Mouse (Mus musculus): ENCODE data around the gene Il3. TPM values are rescaled to one million over a fixed set of nuclear protein-coding genes. Genes with fewer than 3 reads are reported as not detected.
"Not testable (repeated sequence)": the region's sequence is repeated elsewhere in the genome, so short reads cannot be mapped to it uniquely, and the experiment has no call there.

The Il3 gene
- total RNA-seq (2021) = not detected

DNA sequence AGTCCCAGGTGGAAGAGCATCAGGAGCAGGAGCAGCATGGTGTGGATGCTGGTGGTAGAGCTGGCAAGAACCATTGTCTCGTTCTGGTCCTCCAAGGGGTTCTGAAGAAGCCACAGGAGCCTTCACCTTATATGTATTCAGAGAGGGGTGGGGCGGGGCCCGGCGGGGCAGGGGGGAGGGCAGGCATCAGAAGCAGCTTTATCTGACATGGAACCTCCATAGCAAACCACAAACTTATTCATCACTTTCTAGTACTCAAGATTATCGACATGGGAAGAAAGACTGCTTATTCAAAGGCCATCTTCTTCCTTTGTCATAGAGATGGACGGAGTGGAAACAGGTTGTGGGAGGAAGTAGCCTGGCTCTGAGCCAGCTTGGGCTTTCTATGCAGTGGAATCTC lies at the start of gene Il3:
Il3 (minus strand) TSS at position 101 of the 400 bp plus-strand sequence.
- DNase-seq = no peak
- intact Hi-C loops (cut with DNase I) = no loop called here

DNA sequence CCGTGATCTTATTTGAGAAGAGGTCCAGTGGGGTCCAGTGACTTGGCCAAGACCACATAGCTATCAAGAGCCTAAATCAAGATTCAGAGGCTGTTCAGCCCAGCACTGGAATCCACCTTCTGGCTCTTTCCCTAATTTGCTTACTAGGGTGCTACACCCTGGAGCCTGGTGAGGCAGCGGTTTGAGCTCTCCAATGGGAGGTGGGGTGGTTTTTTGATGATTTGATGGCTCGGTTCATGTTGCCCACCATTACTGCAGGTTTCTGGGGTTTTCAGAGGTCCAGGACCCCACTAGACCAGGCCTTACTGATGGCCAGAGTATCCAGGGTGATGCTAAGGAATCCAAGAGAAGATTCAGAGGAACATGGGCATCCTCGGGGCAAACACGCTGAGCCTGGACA lies 48.3 kb upstream of the Il3 start:
- DNase-seq = no peak
- intact Hi-C loops (cut with DNase I) = no loop called here

DNA sequence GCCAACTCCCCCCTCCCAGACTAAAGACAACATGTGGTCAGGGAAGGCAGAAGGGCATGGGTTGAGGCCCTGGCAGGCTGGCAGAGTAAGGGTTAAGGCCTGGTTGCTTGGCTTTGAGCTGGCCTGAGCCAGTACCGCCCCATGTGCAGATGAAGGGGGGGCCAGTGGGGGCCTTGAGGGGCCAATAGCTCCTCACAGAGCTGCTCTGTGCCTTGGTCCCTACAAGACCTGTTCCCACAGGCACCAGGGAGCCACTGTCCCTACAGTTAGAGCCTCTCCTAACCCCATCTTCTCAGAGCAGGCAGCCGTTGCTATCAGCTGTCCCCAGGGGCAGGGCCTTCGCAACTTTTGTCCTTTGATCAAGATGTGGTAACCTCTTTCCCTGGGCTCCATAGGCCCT lies 47.7 kb upstream of the Il3 start:
- intact Hi-C loops (cut with DNase I) = no loop called here
- DNase-seq = no peak

DNA sequence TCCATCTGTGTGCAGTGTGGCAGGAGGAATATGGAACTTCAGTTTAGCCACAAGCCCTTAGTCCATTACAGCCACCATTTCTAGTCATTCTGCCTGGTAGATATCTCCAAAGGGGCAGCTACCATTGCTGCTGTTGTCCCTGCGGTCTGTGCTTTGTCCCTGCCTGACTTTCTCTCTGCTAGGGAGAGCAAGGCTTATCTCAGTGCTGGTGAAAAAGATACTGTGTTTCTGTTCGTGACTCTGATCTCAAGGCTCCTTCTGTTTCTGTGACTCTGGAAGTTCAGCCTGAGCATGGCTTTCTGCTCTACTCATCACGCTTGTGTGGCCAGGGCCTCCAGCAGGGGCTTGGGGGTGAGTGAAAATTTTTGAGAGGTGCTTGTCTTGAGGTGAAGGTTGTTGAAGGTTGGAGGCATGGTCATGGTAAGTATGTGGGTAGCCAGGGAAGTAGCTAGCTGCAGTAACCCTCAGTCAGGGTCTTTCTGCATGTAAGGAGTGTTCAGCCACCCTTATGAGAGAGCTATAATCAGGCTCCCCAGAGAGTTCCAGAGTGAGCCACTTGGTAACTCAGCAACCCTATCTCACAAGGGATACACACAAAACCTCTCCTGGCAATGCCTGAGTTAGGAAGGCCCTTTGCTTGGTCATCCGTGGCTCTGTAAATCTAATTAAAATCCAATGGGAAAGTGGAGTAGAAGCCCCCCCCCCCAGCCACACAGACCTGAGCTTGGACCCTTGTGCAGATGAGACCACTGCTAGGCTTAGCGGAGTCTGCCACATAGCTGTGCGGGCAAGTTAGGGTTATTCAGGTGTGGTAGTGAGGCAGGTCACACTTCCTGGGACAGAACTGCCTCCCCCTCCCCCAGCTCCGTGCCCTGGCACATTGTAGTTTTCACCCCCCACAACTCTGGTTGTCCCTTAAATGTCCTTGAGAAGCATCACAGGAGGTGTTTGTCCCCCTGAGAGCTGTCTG lies 46.6 kb upstream of the Il3 start:
- peak in 1 of 2 experiments; percentile 11 for DNase-seq
- intact Hi-C loops (cut with DNase I) = no loop called here

DNA sequence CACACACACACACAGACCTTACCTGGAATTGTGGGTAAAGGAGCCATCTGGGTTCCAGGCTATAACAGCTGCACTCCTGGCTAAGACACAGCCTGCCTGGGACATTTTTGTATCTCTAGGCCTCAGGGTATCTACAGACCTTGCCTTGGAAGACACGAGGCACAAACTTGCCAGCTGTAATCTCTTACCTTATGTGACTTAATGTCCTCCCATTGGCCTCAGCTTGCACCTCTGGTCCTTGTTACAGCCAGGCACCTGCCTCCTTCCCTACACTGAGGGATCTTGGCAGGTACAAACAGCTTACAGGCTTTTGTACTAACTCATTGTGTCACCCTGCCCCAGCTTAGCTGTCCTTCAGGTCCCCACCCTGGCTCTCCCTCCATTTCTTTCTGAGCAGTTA lies 45.5 kb upstream of the Il3 start:
- intact Hi-C loops (cut with DNase I) = no loop called here
- DNase-seq = no peak

DNA sequence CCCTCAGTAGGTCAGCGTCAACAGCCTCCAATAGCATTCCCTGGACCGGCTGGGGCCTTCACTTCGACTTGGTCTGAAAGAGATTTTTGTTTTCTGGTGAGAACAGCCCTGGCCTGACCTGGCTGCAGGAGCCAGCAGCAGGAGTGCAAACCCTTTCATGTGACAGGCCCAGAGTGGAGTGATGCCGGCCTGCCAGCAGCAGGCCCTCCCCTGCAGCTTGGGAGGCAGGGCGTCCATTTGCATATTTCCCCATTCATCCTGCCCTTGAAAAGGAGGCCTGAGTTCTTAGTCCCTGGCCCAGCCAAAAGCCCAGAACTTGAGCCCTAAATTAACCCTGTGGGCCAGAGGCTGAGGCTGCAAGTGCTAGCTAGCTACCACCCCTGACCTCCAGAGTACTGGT lies 44.9 kb upstream of the Il3 start:
- DNase-seq = peak; percentile 27 to 30
- intact Hi-C loops (cut with DNase I) = no loop called here

DNA sequence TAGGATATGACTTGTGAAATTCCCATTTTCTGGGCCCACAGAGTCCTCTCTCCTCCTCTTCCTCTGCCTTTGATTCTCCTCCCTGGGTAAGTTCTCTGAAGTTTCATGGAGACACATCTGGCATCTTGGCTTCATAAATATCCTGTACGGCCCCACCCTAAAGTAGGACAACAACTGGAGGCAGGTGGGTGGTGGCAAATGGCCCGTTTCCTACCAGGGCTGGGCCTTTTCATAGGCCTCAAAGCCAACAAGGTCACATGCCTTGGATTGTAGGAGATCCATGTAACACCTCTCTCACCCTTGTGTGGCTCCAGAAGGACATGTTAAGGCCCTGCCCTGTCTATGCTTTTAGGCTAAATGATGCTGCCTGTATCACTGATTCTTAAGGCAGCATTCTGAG lies 43.5 kb upstream of the Il3 start:
- DNase-seq = no peak
- intact Hi-C loops (cut with DNase I) = no loop called here

DNA sequence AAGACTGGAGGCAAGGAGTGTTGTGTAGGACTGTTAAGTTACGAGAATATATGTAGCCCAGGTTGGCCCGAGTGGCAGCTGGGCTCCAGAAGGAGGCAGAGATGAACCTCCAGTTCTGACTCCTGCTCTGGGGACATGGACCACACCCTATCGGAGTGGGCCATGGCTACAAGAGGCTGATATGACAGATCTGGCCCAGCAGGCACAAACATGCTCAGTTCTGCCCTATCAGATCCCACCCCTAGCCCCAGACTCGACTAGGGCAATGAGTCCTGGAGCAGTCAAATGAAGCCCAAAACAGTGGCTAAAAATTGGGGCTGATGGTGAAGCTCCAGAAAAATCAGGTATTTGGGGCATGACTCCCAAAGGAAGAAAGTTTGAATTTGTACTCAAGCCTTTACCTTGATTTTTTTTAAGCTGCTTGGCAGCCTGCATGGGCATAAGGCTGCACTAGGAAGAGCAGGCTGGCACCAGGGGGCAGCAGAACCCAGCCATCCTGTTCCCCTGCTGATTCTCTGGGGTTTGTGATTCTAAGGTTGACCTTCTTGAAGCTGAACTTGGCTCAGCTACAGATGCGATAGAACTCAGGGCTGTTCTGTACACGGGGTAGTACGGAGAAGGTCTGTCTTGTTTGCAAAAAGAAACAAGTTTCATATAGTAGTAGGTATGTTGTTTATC lies 40.2 kb upstream of the Il3 start:
- intact Hi-C loops (cut with DNase I) = loop anchor here (1.0 to 5.0 kb wide), 4 partner anchors 47 to 228 kb away; no protein-coding TSS in a partner anchor
- peak; percentile 60 to 74 for DNase-seq

DNA sequence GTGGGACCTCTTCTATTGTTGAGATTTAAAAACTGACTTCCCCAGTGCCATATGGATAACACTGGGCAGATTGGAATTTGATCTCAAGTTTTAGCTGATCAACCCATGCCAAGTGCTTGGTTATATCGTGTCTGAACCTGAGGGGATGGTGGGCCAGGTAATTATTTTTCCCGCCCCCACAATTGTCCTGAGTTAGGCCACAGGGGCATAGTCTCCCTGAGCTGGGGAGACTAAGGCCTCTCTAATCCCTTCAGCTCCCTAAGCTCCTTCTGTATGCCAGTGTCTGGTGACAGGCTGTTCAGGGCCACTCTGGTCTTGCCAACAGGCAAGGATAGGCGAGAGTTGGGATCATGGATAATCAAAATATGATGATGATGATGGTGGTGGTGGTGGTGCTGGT lies 38.3 kb upstream of the Il3 start:
- intact Hi-C loops (cut with DNase I) = loop anchor here (5.0 kb wide), 1 partner anchor 172 kb away; no protein-coding TSS in a partner anchor

DNA sequence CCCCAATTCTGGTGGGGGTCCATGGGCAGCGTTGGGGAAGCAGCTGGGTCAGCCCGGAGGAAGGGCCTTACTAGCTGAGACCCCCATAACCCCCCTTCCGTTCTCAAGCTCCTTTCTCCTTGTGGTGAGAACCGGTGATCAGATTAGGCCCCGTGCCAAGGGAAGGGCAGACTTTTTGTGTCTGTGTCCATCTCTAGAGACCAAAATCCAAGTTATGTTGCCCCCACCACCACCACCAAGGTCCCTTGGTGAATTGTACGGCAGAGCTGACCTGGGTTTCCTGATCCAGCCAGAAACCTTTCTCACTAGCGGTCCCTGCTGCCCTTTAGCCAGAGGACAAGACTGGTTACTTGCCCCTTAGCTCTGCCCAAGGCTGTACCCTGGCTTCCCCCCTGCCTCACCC lies 37.4 kb upstream of the Il3 start:
- no peak for DNase-seq
- intact Hi-C loops (cut with DNase I) = no loop called here

More for the DNA sequence above, 38.3 kb upstream of the Il3 start:
- DNase-seq = no peak

DNA sequence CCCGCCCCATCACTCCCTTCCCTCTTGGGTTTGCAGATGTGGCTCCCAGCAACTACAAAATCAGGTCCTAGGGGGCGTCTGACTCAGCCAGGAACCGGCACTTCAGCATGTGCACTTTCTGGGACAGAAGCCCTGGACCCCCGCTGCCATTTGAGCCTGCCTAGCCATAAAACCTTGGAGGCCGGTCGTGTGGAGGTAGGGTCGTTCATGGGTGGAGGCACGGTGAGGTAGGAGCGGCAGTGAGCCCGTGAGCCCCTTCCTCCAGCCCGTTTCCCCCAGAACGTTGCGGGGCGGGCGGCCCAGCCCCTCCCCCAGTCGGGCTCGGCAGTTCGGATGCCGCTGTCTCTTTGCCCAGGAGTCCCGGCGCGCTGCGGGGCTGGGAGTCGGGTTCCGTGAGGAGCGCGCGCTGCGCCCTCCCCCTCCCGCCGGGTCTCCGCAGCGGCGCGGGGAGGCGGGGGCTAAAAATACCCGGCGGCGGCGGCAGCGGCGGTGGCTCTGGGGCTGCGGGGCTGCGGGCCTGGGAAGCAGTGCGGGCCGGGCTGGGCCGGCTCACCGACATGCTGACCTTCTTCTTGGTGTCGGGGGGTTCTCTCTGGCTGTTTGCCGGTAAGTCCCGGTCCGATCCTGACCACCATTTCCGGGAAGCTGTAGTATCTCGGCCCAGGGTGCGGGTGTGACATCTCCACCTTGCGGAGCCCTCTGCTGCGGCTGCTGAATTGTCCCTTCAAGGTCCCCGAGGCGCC lies 36.8 kb upstream of the Il3 start, which contains the start of gene Acsl6:
Acsl6 (plus strand) TSS at position 71 of the 743 bp plus-strand sequence.
- intact Hi-C loops (cut with DNase I) = no loop called here
- DNase-seq = no peak

DNA sequence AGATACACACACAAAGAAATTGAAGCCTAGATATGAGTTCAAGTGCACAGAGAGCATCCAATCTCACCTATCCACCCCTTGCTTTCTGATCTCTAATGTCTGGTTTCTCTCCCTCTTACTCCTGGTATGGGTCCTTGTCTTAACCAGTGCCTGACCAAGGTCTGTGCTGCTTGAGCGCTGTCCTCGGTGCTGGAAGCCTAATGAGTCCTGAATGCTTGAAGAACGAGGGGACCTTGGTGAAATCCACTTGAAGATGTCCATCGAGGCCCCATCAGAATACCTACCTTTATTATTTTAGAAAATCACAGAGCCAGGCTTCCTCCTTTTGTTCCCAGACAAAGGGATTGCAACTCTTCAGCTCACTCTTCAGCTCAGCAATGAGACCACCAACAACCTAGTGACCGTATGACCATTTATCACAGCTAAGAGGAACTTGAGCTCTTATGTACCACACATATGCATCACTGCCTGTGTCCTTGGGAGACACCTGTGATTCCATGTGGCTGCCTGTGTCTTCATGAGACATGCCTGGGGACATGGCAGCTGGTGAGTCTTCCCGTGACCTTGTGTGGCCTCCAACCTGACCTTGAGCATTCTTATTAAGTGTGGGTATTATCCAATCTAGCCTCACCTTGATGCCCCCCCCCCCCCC lies 36.1 kb upstream of the Il3 start:
- DNase-seq = peak; percentile 24 to 49
- intact Hi-C loops (cut with DNase I) = no loop called here

DNA sequence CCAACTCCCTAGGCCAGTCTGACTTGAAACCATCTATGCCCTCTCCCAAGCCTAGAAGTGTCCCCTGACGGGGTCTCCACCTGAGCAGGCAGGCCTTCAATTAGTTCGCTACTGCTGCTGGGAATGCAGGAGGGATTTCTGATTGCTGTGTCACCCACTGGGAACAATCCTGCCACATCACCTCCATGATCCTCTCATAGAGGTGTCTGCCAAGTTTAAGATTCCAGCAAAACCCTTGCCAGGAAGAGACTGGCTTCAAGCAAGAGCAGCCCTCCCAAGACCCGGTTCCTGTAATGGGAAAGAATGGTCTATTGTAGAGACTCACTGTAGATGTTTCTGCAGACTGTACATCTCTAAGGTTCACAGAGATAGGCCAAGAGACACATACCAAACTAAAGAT lies 35.5 kb upstream of the Il3 start:
- intact Hi-C loops (cut with DNase I) = no loop called here

DNA sequence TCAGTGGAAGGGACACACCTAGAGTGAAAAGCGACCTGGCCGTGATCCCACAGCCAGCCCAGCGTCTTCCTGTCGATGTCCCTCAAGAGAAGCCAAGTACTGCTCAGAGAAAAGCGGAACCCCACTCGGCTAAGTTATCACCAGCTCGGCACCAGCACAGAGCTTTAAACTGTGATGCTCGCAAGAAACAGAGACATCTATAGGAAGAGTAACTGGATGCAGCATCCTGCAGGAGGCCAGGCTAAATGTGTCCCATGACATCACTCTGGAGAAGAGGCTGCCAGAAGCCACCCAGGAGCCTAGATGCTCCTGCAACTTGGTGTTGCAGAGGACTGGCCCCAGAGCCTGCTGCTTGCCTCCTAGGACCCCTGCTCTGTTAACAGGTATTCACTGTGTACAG lies 34.9 kb upstream of the Il3 start:
- no peak for DNase-seq
- intact Hi-C loops (cut with DNase I) = no loop called here

More for the DNA sequence above, 35.5 kb upstream of the Il3 start:
- DNase-seq = no peak

DNA sequence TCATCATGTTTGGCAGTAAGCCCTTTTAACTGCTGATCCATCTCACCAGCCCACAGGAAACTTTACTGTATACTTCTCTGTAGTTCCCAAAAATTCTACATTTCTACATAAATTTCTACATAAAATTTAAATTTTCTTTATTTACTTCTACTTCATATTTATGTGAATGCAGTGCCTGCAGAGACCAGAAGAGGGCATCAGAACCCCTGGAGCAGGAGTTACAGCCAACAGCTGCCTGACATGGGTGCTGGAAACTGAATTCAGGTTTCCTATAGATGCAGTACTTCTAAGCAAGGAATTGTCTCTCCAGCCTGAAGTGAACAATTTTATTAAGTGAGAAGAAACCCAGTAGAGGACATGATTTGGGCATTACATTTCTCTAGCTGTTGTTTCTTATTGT lies 31.7 kb upstream of the Il3 start:
- no peak for DNase-seq
- intact Hi-C loops (cut with DNase I) = no loop called here

DNA sequence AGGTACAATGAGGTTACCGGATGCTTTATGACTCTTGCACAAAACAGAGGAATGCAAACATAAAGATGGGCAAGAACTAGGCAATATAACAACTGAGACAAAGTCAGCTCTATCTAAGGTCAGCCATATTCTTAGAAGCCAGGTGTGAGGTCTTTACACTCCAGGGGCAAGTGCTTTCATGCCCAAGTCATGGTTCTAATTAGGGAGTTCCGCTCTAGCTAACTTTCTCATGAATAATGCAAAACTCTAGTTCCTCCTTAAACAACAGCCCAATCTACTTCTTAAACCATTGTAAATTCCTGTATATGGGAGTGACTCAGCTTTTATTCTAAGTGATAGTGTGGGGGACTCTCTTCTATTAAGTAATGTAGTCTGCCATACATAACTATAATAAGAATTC lies 30.4 kb upstream of the Il3 start:
- DNase-seq; intact Hi-C loops (cut with DNase I): not testable (repeated sequence)

DNA sequence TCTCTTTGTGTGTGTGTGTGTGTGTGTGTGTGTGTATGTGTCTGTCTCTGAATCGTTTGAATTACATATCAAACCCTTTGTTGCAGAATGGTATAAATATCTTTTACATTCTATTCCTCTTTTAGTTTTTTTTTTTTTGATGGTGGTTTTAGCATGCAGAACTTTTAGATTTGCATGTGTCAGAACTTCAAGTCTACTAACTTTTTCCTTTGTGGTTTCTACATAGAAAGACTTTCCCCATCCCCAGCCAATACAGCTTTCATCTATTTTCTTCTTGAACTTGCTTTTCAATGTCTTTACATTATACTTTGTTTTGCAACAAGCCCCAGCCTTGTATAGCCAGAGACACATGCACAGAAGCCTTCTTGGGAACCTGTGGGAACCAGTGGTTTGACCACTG lies 29.7 kb upstream of the Il3 start:
- no peak for DNase-seq
- intact Hi-C loops (cut with DNase I) = no loop called here

DNA sequence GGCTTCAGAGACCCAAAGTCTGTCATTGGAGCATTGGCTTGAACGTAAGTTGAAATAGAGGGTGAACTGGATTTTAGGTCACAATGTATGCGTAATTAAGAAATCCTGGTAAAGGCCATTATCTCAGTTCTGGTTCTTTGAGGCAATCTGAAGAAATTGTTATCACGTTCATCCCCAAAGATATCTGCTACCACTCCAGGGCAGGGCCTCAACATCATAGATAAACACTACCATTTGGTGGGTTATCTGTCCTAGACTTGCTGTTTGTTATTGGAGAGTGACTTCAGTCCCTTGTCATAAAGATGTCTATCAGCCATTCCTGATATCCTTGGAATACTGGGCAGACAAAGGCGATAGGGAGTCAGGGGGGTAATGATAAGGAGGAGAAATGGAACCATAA lies 28.9 kb upstream of the Il3 start:
- no peak for DNase-seq
- intact Hi-C loops (cut with DNase I) = no loop called here

DNA sequence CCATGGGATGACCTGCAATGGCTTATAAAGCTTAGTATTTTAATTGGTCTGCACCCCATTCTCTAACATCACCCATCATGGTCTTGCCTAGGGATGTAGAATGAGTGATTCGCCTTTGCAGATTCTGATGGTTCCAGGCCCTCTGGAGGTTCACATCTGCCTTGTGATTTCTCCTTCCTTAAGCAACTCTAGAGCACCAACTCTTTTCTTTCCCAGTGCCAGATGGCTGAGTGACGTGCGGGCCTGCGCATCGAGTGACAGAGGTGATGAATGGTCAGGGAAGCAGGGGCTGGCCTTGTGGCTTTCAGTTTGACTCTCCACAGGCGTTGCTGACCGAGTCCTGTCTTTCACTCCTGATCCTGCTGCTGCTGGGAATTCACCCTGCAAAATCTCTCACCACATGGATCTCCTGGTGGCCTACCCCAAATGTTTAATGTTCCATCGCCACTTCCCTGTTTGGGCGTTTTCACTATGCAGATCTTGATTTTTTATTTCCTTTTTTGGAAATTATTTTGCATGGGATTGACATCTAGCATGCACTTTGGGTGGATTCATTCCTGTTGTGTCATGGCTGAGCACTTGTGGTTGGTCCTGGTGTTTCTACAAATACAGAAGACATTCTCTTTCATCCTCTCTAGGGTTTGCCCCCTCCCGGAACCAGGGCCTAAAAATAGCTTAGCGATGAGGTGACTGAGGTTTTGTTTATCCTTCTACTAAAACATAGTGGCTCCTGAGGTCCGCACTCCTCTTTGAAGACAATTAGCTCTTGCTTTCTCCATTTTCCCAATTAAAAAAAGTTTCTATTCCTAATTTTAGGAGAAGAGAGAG lies 27.1 kb upstream of the Il3 start:
- no peak for DNase-seq
- intact Hi-C loops (cut with DNase I) = no loop called here

DNA sequence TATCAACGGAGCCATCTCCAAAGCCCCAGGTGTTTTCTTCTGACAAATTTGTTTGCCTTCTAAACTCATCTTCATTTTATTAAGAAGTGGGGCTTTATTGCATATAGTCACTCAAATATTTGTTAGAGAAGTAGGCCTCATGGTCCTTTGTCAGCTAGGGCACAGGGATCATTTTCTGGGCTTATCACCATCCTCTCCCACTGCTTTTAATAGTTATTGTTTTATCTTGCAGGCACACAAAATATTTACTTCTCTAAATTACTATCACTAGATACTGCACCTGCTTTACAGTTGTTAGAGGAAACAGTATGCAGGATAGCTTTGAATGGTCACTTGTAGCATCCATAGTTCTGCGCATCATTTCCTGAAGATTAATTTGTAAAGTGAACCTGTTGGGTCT lies 25.1 kb upstream of the Il3 start:
- no peak for DNase-seq
- intact Hi-C loops (cut with DNase I) = no loop called here

All from heart, postnatal 10 days (tissue).